Mouse (Mus musculus): ENCODE results near the gene Elf5. TPM values are rescaled to one million over a fixed set of nuclear protein-coding genes. Genes with fewer than 3 reads are reported as not detected.

Elf5 gene
- polyA plus RNA-seq (2015; fragmentation: Nextera tagmentation; extraction: Ambion mirVana), result not detected in 2 replicates

DNA sequence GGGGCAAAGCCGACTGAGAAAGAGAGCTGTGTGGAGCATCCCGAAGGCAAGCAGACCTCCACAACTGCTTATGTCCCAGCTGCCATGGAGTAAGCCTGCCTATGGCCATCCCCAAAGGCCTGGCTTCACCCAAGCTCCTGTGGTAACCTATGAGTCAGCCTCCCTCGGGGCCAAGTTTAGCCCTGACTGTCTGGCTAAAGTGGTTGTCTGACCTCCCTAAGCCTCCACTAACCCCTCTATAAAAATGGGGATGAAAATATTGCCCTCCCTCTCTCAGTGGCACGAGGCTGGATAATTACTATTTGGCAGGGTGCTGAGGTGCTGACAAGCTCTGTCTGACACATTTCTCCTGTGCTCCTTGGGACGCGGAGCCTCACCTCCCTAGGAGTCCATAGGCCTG is at the start of gene Elf5:
Gene Elf5 (plus strand): TSS at position 341 of the 400 bp plus-strand sequence.
- DNase-seq (no peak), ATAC-seq (no peak)
- Histone ChIP-seq H3K36me3 (replicated peaks; ENCODE audit: insufficient read depth, low read length) (no peaks in the 10 kb centered on the region), H3K4me1 (ENCODE audit: insufficient read depth) (no peaks in the 10 kb centered on the region), H3K4me2 (ENCODE audit: low read depth, low read length) (no peak within 1 kb of the TSS), H3K27ac (ENCODE audit: low read depth) (no peak within 1 kb of the TSS), H3K9me3 (ENCODE audit: low read length) (no peaks in the 10 kb centered on the region), H3K27me3 (ENCODE audit: insufficient read depth, low read length) (no peaks in the 10 kb centered on the region), H3K4me3 (ENCODE audit: low read depth, low read length) (no peak within 1 kb of the TSS), H3K9ac (replicated peaks) (no peak within 1 kb of the TSS)
- TF ChIP-seq CTCF (IDR thresholded peaks at IDR 0.05; ENCODE audit: low read depth), result no peak
- no peak for TF ChIP-seq EP300 (IDR thresholded peaks at IDR 0.05; ENCODE audit: low read depth)
- WGBS (ENCODE audit: insufficient replicate concordance), result 70% methylated on average over 6 of the region's 6 CpGs

DNA sequence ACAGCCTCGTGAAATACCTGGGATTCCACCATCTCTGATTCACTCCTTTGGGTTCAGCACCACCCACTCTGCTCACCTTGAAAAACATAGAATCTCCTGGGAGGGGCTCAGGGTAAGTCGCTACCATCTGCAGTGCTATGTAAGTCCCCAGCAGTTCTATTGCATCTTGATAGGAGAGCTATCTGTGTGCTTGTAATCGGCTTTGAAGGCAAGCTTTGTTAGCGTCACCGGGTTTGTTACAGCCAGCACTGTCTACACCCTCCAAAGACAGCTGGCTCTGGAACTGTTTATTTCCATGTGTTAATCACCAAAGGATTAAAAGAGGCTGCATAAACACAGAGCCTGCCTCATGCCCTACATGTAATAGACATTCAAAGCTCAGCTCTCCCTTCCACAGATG is 38.9 kb upstream of the Elf5 start:
- no peaks in the 10 kb centered on the region for H3K4me1 ChIP-seq (ENCODE audit: insufficient read depth)
- 69% methylated on average over 5 of the region's 5 CpGs for WGBS (ENCODE audit: insufficient replicate concordance)
- TF ChIP-seq CTCF (IDR thresholded peaks at IDR 0.05; ENCODE audit: low read depth), result no peak
- no peak for TF ChIP-seq EP300 (IDR thresholded peaks at IDR 0.05; ENCODE audit: low read depth)
- no peak overlapping the region for H3K9ac ChIP-seq (replicated peaks)
- no peaks in the 10 kb centered on the region for H3K36me3 ChIP-seq (replicated peaks; ENCODE audit: insufficient read depth, low read length)
- DNase-seq, result no peak
- no peak overlapping the region for H3K4me3 ChIP-seq (ENCODE audit: low read depth, low read length)
- H3K27ac ChIP-seq (ENCODE audit: low read depth), result no peak overlapping the region
- no peak overlapping the region for H3K4me2 ChIP-seq (ENCODE audit: low read depth, low read length)
- no peaks in the 10 kb centered on the region for H3K9me3 ChIP-seq (ENCODE audit: low read length)
- no peaks in the 10 kb centered on the region for H3K27me3 ChIP-seq (ENCODE audit: insufficient read depth, low read length)
- ATAC-seq, result no peak

DNA sequence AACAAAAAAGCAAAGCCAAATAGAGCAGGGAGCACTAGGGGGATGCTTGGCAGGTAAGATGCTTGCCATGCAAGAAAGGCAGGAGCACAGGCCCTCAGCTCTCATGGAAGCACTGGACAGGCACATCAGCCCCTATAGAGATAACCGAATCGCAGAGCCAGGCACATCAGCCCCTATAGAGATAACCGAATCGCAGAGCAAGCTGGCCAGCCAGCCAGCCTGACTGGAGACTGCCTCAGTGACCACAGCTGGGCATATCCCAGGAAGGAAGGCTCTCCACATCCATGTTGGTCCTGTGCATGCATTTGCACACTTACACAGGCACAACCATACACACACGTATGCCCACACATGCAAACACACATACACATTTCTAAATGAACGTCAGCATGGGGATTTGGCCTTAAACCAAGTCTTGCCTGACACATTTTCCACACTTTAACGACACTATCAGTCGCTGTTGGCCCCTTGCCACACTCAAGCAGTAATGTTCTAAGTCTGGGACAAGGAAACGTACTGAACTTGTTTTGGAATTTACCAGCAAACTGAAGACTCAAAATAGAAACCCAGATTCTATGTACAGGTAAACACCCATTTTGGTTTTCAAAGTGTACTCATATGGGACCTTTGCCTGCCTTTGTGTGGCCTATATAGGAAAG is 31.9 kb upstream of the Elf5 start:
- no peaks in the 10 kb centered on the region for H3K4me1 ChIP-seq (ENCODE audit: insufficient read depth)
- H3K9ac ChIP-seq (replicated peaks), result no peak overlapping the region
- no peak overlapping the region for H3K4me2 ChIP-seq (ENCODE audit: low read depth, low read length)
- H3K36me3 ChIP-seq (replicated peaks; ENCODE audit: insufficient read depth, low read length), result no peaks in the 10 kb centered on the region
- H3K4me3 ChIP-seq (ENCODE audit: low read depth, low read length), result no peak overlapping the region
- no peaks in the 10 kb centered on the region for H3K27me3 ChIP-seq (ENCODE audit: insufficient read depth, low read length)
- WGBS (ENCODE audit: insufficient replicate concordance), result 63% methylated on average over 9 of the region's 9 CpGs
- no peaks in the 10 kb centered on the region for H3K9me3 ChIP-seq (ENCODE audit: low read length)
- ATAC-seq (no peak), DNase-seq (no peak)
- TF ChIP-seq EP300 (IDR thresholded peaks at IDR 0.05; ENCODE audit: low read depth) (no peak), CTCF (IDR thresholded peaks at IDR 0.05; ENCODE audit: low read depth) (no peak)
- H3K27ac ChIP-seq (ENCODE audit: low read depth), result no peak overlapping the region

DNA sequence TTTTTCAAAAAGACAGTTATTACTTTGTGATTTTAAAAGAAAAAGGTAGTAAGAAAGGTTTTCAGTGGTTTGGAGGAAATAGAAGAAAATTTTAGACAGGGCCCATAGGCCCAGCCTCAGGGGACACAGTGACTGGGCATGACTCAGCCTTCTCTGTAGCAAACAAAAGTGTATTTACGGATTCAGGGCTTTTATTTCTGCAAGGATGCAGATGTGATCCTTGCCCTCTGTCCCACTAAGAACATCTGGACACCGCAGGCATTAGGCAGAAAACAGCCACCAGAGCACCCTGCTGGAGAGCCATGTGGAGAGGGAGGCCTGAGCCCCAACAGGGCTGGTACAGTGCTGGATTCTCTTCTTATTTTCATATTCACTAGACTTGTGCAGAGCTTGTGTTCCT is 29.3 kb upstream of the Elf5 start:
- WGBS (ENCODE audit: insufficient replicate concordance), result 79% methylated on average over 2 of the region's 2 CpGs
- Histone ChIP-seq H3K27me3 (ENCODE audit: insufficient read depth, low read length) (no peaks in the 10 kb centered on the region), H3K36me3 (replicated peaks; ENCODE audit: insufficient read depth, low read length) (no peaks in the 10 kb centered on the region), H3K4me3 (ENCODE audit: low read depth, low read length) (no peak overlapping the region), H3K9ac (replicated peaks) (no peak overlapping the region), H3K4me2 (ENCODE audit: low read depth, low read length) (no peak overlapping the region), H3K9me3 (ENCODE audit: low read length) (no peaks in the 10 kb centered on the region), H3K4me1 (ENCODE audit: insufficient read depth) (no peaks in the 10 kb centered on the region), H3K27ac (ENCODE audit: low read depth) (no peak overlapping the region)
- DNase-seq (no peak), ATAC-seq (no peak)
- TF ChIP-seq CTCF (IDR thresholded peaks at IDR 0.05; ENCODE audit: low read depth) (no peak), EP300 (IDR thresholded peaks at IDR 0.05; ENCODE audit: low read depth) (no peak)

DNA sequence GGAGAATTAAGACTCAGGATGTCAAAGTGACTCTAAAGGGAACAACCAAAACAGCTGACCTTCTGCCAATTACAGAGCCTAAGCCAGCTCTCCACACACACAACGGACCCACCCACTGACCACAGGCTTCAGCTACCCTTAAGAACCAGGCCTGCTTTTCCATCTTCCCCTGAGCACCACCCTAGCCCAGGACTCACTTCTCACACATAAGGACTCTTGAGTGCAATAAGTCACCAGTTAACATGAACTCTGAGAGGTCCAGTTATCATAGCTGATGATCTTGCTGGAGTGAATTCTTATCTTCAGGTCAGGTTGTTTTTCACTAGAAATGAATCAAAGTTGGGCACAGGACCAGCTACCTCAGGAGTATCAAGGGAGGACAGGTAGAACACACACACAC is 23.6 kb upstream of the Elf5 start:
- no peak overlapping the region for H3K4me2 ChIP-seq (ENCODE audit: low read depth, low read length)
- no peak overlapping the region for H3K9ac ChIP-seq (replicated peaks)
- TF ChIP-seq EP300 (IDR thresholded peaks at IDR 0.05; ENCODE audit: low read depth) (no peak), CTCF (IDR thresholded peaks at IDR 0.05; ENCODE audit: low read depth) (no peak)
- no peak overlapping the region for H3K27ac ChIP-seq (ENCODE audit: low read depth)
- ATAC-seq (no peak), DNase-seq (no peak)
- H3K9me3 ChIP-seq (ENCODE audit: low read length), result no peaks in the 10 kb centered on the region
- no peak overlapping the region for H3K4me3 ChIP-seq (ENCODE audit: low read depth, low read length)
- H3K27me3 ChIP-seq (ENCODE audit: insufficient read depth, low read length), result no peaks in the 10 kb centered on the region
- WGBS (ENCODE audit: insufficient replicate concordance), result 57% methylated on average over 1 of the region's 1 CpGs
- H3K36me3 ChIP-seq (replicated peaks; ENCODE audit: insufficient read depth, low read length), result no peaks in the 10 kb centered on the region
- no peaks in the 10 kb centered on the region for H3K4me1 ChIP-seq (ENCODE audit: insufficient read depth)

DNA sequence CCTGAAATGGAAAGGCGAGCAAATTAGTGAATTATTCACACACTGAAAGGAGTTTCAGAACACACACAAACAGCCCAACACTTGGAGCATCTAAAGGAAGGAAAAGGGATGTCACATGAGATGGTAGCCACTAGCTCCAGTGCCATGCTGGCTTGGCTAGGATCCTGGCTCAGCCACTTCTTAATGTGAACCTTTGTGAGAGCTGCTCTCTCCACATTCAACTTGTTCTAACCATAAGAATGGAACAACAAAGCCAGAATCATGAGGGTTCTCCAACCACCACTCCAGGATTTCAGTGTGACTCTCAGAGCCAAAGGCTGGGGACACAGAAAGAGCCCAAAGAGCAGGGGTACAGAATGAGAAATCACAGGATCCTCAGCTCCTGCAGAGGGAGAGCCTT is 23.2 kb upstream of the Elf5 start:
- no peak overlapping the region for H3K4me3 ChIP-seq (ENCODE audit: low read depth, low read length)
- DNase-seq, result no peak
- H3K4me2 ChIP-seq (ENCODE audit: low read depth, low read length), result no peak overlapping the region
- no peak overlapping the region for H3K27ac ChIP-seq (ENCODE audit: low read depth)
- H3K27me3 ChIP-seq (ENCODE audit: insufficient read depth, low read length), result no peaks in the 10 kb centered on the region
- no peaks in the 10 kb centered on the region for H3K4me1 ChIP-seq (ENCODE audit: insufficient read depth)
- H3K36me3 ChIP-seq (replicated peaks; ENCODE audit: insufficient read depth, low read length), result no peaks in the 10 kb centered on the region
- no peak overlapping the region for H3K9ac ChIP-seq (replicated peaks)
- no peaks in the 10 kb centered on the region for H3K9me3 ChIP-seq (ENCODE audit: low read length)
- TF ChIP-seq CTCF (IDR thresholded peaks at IDR 0.05; ENCODE audit: low read depth), result no peak
- TF ChIP-seq EP300 (IDR thresholded peaks at IDR 0.05; ENCODE audit: low read depth), result no peak
- 54% methylated on average over 1 of the region's 1 CpGs for WGBS (ENCODE audit: insufficient replicate concordance)
- no peak for ATAC-seq

All from liver, postnatal 0 days (tissue).